Mouse (Mus musculus): ENCODE measurements around the gene Fam50a.

Gene Fam50a

GRCm38 (mm10) chrX:74312540-74313464, at the start of gene Fam50a:
Fam50a (plus strand) TSS chrX:74313033.
- peak; percentile 89 for DNase-seq (ENCODE audit: low spot score)

GRCm38 (mm10) chrX:74269736-74270061, 43.1 kb upstream of the Fam50a start:
- DNase-seq (ENCODE audit: low spot score): peak; percentile 21

DNA sequence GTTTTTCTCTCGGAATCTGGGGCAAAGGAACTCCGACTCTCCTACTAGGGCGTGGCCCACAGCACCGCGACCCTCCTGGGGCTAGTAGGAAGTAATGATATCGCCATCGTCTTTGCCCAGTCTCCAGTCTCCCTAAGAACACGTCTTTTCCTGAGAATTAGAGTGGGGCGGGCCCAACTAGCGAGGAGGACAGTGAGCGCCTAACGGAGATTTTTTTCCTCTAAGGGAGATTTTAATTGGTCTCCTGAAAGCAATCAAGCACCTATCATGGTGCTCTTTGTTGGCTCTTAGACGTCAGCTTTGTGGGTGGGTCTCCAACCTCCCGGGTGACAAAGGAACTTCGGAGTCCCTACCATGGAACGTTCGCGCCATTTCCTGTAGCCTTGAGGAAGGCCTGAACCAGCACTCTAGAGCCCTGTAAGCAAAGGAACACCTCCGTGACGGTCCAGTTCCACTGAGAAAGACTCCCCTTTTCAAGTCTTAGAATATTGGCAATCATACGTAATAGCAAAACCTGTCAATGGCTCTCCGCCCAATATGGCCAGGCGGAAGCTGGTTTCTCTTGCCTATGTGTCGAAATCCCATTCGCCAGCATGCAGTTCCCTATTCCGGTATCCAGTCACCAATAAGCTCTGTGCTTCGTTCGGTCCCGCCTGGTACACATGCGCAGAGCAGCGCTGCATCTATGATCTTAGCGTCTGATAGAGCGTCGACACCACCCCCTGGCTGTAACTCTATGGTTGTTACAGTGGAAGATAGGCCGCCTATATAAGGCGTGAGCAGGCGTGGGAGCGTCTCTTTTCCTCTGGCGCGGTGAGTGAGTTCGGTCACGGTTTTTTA, 42.6 kb upstream of the Fam50a start, which contains the start of gene Rpl10:
Rpl10 (plus strand) TSS at position 751 of the 840 bp plus-strand sequence.
- peak; percentile 94 for DNase-seq (ENCODE audit: low spot score)

- peak; percentile 21 for DNase-seq (ENCODE audit: low spot score)
These were observed 41.8 kb upstream of the Fam50a start for GRCm38 (mm10) chrX:74270902-74271551.

GRCm38 (mm10) chrX:74273422-74274322, 39.2 kb upstream of the Fam50a start:
- no peak for DNase-seq (ENCODE audit: low spot score)

DNA sequence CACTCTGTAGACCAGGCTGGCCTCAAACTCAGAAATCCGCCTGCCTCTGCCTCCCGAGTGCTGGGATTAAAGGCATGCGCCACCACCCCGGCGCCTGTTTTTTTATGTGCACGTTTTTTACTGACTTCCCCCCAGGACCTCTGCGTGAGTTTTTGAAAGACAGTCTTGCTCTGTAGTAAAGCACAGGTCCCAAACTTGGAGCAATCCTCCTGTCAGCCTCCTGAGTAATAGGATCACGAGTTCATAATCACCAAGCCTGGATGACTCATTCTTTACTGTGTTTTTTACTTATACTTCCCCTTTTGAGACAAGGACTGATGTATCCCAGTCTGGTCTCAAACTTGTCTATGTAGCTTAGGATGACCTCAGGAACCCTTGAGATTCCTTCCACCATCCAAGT, 34.9 kb upstream of the Fam50a start:
- no peak for DNase-seq (ENCODE audit: low spot score)

DNA sequence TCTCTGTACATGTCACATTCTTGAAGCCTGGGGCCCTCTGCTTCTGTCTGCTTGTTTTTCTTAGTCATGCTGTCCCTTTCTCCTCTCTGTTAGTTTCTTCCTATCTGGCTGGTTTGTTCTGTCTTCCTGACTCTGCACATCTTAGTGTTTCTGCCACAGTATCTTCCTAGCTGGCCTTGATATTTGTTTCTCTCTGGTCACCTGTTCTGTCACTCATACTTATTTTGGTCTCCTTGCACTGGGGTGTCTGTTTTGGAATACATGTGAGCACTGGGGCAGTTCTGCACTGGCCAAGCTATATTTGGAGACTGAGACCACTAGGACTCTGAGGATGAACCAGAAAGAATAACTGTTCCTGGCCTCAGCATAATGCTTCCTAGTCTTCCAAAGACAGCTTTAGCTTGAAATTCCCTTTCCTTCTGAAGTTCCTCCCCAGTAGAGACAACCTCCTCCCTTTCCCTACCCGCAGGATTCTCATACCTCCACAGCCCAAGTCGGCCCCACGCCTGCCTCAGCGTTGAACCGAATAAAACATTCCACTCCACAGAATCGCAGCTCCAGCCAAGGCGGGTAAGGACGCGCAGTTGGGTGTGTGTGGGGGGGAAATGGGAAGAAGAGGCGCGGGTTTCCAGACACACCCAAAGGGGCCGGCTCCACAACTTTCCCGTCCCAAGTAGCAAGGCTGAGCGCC, 31.6 kb upstream of the Fam50a start:
- no peak for DNase-seq (ENCODE audit: low spot score)

DNA sequence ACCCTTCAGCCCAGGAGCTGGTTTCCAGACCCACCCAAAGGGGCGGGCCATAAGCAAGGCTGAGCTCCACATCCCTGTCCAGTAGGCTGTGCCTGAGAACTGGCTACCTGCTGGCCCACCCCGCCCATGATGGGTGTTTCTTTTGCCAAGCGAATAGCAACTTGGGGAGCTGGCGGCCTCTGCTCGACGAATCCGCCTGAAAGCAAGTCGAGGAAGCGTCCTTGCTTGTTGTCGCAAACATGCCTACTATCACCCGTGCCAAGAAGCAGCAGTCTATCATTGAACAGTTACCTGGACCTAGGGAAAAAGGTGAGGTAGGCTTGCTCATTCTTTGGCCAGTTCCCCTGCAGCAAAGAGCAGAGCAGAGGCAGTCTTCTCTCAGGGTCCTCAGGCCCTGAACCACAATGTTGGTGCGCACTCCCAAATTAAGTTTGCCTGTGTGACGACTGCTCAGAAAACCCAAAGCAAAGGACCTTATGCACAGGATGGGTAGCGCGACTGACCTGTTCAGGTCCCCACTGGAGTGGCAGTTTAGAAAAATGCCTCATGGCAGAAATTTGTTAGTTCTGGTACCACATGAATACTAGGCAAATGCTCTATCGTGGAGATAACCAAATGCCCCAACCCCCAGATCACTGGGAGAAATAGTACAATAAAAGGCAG, 31.0 kb upstream of the Fam50a start, which contains the start of the genes Taz and Dnase1l1:
Taz (plus strand) TSS at position 181 of the 663 bp plus-strand sequence.
Dnase1l1 (minus strand) TSS at position 606 of the 663 bp plus-strand sequence.
- DNase-seq (ENCODE audit: low spot score): peak; percentile 41

GRCm38 (mm10) chrX:74282395-74283091, 30.3 kb upstream of the Fam50a start:
- DNase-seq (ENCODE audit: low spot score): peak; percentile 83

GRCm38 (mm10) chrX:74283092-74283437, 29.8 kb upstream of the Fam50a start:
- DNase-seq (ENCODE audit: low spot score): no peak

DNA sequence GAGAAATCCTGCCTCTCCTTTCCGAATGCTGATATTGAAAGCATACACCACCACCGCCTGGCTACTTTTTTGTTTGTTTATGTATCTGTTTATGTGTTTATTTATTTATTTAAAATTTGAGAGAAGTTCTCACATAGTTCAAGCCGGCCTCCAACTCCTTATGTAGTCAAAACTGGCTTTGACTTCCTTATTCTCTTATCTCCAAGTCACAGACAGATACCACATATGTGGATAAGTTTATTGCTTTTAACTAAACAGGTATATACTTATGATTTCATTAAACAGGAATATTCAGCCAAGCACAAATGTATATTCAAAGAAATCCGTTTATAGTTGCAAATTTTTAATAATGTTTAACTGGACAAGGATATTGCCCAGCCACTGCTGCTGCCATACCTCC, 19.4 kb upstream of the Fam50a start:
- no peak for DNase-seq (ENCODE audit: low spot score)

DNA sequence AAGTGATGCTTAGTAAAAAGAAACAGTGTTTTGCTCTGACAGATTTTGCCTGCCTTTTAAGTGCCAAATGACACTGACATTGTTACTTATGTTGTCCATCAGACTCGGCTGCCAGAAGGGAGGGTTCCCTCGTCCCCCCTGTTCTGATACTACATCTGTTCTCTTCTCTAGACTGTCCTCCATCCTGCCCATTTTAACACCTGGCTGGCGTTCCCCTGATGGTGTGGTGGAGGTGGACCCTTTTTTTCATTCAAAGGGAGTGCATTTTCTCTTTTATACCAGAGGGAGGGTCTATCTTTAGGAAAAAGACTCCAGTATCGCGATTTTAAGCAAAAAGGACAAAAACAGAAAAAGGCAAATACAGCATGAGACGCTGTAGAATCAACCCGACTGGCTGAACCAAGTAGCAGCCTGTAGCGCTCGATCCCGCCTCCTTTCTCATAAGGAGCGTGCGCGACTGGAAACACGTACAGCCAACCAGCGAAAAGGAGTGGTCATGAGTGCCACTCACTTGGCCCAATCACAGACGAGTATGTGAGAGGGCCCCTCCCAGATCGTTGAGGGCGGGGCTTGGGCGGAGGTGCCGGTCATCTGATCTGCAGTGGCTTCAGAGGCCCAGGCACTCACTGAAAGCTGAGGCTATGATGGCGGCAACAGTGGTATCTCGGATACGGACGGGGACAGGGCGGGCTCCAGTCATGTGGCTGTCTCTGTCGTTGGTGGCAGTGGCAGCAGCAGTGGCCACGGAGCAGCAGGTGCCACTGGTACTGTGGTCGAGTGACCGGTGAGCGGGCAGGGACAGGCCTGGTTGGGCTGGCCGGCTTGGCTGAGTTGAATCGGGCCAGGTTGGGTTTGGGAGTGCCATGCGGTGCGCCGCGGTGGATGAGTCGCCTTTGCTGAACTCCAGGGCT, 16.0 kb upstream of the Fam50a start, which contains the start of gene Atp6ap1:
Atp6ap1 (plus strand) TSS at position 560 of the 911 bp plus-strand sequence.
- DNase-seq (ENCODE audit: low spot score): peak; percentile 94

GRCm38 (mm10) chrX:74298348-74298747, 14.5 kb upstream of the Fam50a start:
- DNase-seq (ENCODE audit: low spot score): no peak

DNA sequence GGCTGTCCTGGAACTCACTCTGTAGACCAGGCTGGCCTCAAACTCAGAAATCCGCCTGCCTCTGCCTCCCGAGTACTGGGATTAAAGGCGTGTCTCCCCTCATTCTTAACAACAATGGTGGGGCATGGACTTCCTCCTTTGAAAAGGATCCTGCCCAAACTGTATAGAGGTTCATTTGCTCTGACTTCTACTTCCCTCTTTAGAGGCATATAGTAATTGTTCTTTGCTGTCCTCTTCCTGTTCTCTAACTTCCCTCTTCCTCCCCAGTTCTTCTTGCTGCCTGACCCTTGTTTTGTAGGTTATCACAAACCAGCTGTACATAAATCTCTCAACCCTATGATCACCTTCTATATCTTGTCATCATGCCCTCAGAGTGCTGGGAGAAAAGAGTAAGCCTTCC, 13.1 kb upstream of the Fam50a start:
- no peak for DNase-seq (ENCODE audit: low spot score)

GRCm38 (mm10) chrX:74304867-74305700, 7.7 kb upstream of the Fam50a start, which contains the start of gene Gdi1:
Gdi1 (plus strand) TSS chrX:74304998.
- DNase-seq (ENCODE audit: low spot score): peak; percentile 66

DNA sequence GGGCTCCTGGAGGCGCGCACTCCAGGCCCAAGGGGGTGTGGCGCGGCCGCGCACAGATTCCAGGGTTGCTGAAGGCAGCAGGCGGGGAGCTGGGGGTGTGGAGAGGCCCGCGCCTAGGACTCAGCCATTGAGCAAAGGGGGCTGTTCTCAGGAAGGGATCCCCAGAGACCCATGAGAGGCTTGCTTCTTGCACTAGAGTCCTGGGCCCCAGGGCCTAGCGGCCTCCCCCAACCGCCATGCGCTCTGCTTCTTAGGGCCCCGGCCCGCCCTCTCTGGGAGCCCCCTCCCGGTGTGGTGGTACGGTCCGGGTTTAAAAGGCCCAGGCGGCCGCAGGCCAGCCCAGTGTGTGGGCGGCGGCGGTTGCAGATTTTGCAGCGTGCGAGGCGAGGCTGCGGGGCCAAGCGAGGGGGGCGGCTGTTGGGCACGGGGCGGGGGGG, 15.9 kb downstream of the Fam50a start, which contains the start of gene Plxna3:
Plxna3 (plus strand) TSS at position 342 of the 437 bp plus-strand sequence.
- DNase-seq (ENCODE audit: low spot score): peak; percentile 54

DNA sequence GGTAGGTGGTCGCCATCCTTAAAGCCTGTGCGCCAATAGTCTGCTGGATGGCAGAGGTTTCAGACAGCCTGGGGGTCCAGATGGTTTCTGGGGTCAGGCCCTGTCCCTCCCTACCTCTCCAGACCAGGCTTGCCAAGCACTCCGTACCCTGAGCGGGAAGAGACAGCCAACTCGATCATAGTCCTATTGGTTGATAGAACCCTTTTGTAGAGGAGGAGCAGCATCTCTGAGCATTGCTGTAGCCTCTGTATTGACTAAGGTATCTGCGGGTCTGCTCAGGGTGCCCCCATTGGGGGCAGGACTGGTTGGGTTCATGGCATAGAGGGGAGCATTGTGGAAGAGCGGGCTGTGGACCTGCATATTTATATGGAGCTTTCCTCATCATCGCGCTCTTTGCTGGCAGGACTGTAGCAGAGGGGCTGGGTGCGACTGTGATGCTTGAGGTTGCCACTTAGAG, 16.4 kb downstream of the Fam50a start:
- no peak for DNase-seq (ENCODE audit: low spot score)
